Mouse (Mus musculus) left cerebral cortex, adult 8-10 months (tissue): ENCODE data around the gene Hsh2d. TPM values are rescaled to one million over a fixed set of nuclear protein-coding genes. Genes with fewer than 3 reads are reported as not detected.

Experiments
- total RNA-seq, 4 experiments: library from RNA; stranded (reverse); gene quantifications; 2 replicates each; pipeline ENCODE4 v1.2.4; 2022

Gene Hsh2d
- total RNA-seq, 4 experiments from 2014 or later, result not detected

Other genes with a start within 250 kb of the Hsh2d start
- 10 to 100 TPM; 13.0 to 23.1 (median 19.1) TPM for gene Zfp961, start 238.6 kb upstream of the Hsh2d start, total RNA-seq
- gene Cyp4f18, start 180.0 kb upstream of the Hsh2d start, total RNA-seq, result not detected
- gene Olfr372, start 148.4 kb upstream of the Hsh2d start, total RNA-seq, result not detected
- gene Olfr373, start 106.5 kb upstream of the Hsh2d start, total RNA-seq, result not detected
- under 1 TPM in 1 of 4 experiments, not detected in 3; 0.05 TPM for gene Olfr374, start 82.6 kb upstream of the Hsh2d start, total RNA-seq
- 10 to 100 TPM; 24.2 to 31.4 (median 26.1) TPM for gene Tpm4, start 54.7 kb upstream of the Hsh2d start, total RNA-seq
- 10 to 100 TPM; 33.0 to 42.4 (median 40.1) TPM for gene Rab8a, start 28.4 kb upstream of the Hsh2d start, total RNA-seq
- not detected for gene Cib3, start 23.2 kb downstream of the Hsh2d start, total RNA-seq
- gene Gm11034, start 24.0 kb downstream of the Hsh2d start, total RNA-seq, result not detected
- gene Fam32a, start 30.1 kb downstream of the Hsh2d start, total RNA-seq, result 10 to 100 TPM; 57.9 to 61.4 (median 58.4) TPM
- gene Ap1m1, start 50.4 kb downstream of the Hsh2d start, total RNA-seq, result 10 to 100 TPM; 72.0 to 83.7 (median 76.7) TPM
- gene Gm10282, start 115.6 kb downstream of the Hsh2d start, total RNA-seq, result 1 to 10 TPM; 5.1 to 8.2 (median 6.0) TPM
- gene Klf2, start 129.4 kb downstream of the Hsh2d start, total RNA-seq, result 10 to 100 TPM; 10.9 to 16.5 (median 13.2) TPM
- 10 to 100 TPM; 67.1 to 72.9 (median 70.8) TPM for gene Eps15l1, start 231.8 kb downstream of the Hsh2d start, total RNA-seq